Mouse (Mus musculus): ENCODE data around the gene Ern2.

Gene Ern2

GRCm38 (mm10) chr7:122186043-122186442 is at the start of gene Ern2:
Gene Ern2, minus strand, starts transcription at chr7:122186207.
- DNase-seq (ENCODE audit: low spot score): no peak

GRCm38 (mm10) chr7:122230866-122231265 is 44.9 kb upstream of the Ern2 start:
- DNase-seq (ENCODE audit: low spot score): no peak

GRCm38 (mm10) chr7:122229916-122230315 is 43.9 kb upstream of the Ern2 start:
- no peak for DNase-seq (ENCODE audit: low spot score)

- DNase-seq (ENCODE audit: low spot score): no peak
Observed at GRCm38 (mm10) chr7:122229306-122229705, 43.3 kb upstream of the Ern2 start.

GRCm38 (mm10) chr7:122226744-122227143 is 40.7 kb upstream of the Ern2 start:
- no peak for DNase-seq (ENCODE audit: low spot score)

GRCm38 (mm10) chr7:122226020-122226742 is 40.2 kb upstream of the Ern2 start:
- DNase-seq (ENCODE audit: low spot score): no peak

GRCm38 (mm10) chr7:122219315-122219801 is 33.4 kb upstream of the Ern2 start, which contains the start of gene Chp2:
Gene Chp2, plus strand, starts transcription at chr7:122219496.
- peak; percentile 79 for DNase-seq (ENCODE audit: low spot score)

- no peak for DNase-seq (ENCODE audit: low spot score)
Observed at GRCm38 (mm10) chr7:122208276-122209021, 22.4 kb upstream of the Ern2 start.

GRCm38 (mm10) chr7:122206121-122206520 is 20.1 kb upstream of the Ern2 start:
- DNase-seq (ENCODE audit: low spot score): no peak

- no peak for DNase-seq (ENCODE audit: low spot score)
Observed at GRCm38 (mm10) chr7:122203936-122204335, 17.9 kb upstream of the Ern2 start.

GRCm38 (mm10) chr7:122199296-122199695 is 13.3 kb upstream of the Ern2 start:
- DNase-seq (ENCODE audit: low spot score): no peak

GRCm38 (mm10) chr7:122197306-122197705 is 11.3 kb upstream of the Ern2 start:
- DNase-seq (ENCODE audit: low spot score): peak; percentile 64

GRCm38 (mm10) chr7:122196771-122197170 is 10.8 kb upstream of the Ern2 start:
- DNase-seq (ENCODE audit: low spot score): no peak

GRCm38 (mm10) chr7:122193919-122194318 is 7.9 kb upstream of the Ern2 start:
- no peak for DNase-seq (ENCODE audit: low spot score)

GRCm38 (mm10) chr7:122191097-122191496 is 5.1 kb upstream of the Ern2 start:
- no peak for DNase-seq (ENCODE audit: low spot score)

GRCm38 (mm10) chr7:122189484-122189883 is 3.5 kb upstream of the Ern2 start:
- DNase-seq (ENCODE audit: low spot score): peak; percentile 82

GRCm38 (mm10) chr7:122184569-122184968 is 1.4 kb downstream of the Ern2 start:
- no peak for DNase-seq (ENCODE audit: low spot score)

- DNase-seq (ENCODE audit: low spot score): no peak
Observed at GRCm38 (mm10) chr7:122180720-122181119, 5.3 kb downstream of the Ern2 start.

- no peak for DNase-seq (ENCODE audit: low spot score)
Observed at GRCm38 (mm10) chr7:122171613-122172012, 14.4 kb downstream of the Ern2 start.

GRCm38 (mm10) chr7:122170705-122171104 is 15.3 kb downstream of the Ern2 start:
- no peak for DNase-seq (ENCODE audit: low spot score)

- DNase-seq (ENCODE audit: low spot score): no peak
Observed at GRCm38 (mm10) chr7:122167203-122167602, 18.8 kb downstream of the Ern2 start.

GRCm38 (mm10) chr7:122163766-122164165 is 22.2 kb downstream of the Ern2 start:
- no peak for DNase-seq (ENCODE audit: low spot score)

GRCm38 (mm10) chr7:122160037-122160436 is 26.0 kb downstream of the Ern2 start:
- DNase-seq (ENCODE audit: low spot score): no peak
